Mouse (Mus musculus): ENCODE results near the gene Neo1.

GRCm38 (mm10) chr9:58847008-58847407, 189.2 kb downstream of the Neo1 start:
- TF ChIP-seq CTCF (IDR thresholded peaks at IDR 0.05; ENCODE audit: low read depth) (no peak), EP300 (IDR thresholded peaks at IDR 0.05; ENCODE audit: low read depth) (no peak)

All from heart, postnatal 0 days (tissue).